Mouse (Mus musculus) brown adipose tissue, adult 24 weeks (tissue): ENCODE results near the gene Dhx58. TPM values are rescaled to one million over a fixed set of nuclear protein-coding genes. Genes with fewer than 3 reads are reported as not detected.

Source experiments
- H3K27ac ChIP-seq: fragments of 200-500 bp; replicated peaks from 2 replicates; pipeline ENCODE4 v1.5.1; 2012; ENCODE audit warnings: low read depth, mild to moderate bottlenecking, low read length
- H3K4me1 ChIP-seq: fragments of 200-500 bp; 2 replicates; pipeline ENCODE4 v1.6.1; 2012; ENCODE audit warnings: low read length, mixed read lengths; ENCODE audit not compliant: control insufficient read depth, insufficient read depth, insufficient read length
- H3K4me3 ChIP-seq: fragments of 200-500 bp; 2 replicates; pipeline ENCODE4 v1.5.1; 2012; ENCODE audit warnings: low read depth, mild to moderate bottlenecking, low read length, moderate library complexity; ENCODE audit not compliant: insufficient read depth
- polyA plus RNA-seq: library from polyadenylated mRNA; stranded (reverse); fragments of >200 nt; gene quantifications from 2 replicates; pipeline ENCODE4 v1.2.4, GENCODE M21; 2012; ENCODE audit not compliant: missing spikeins, insufficient read depth, insufficient read length

Gene Dhx58
- polyA plus RNA-seq, 1 experiment: 6.4 TPM

GRCm38 (mm10) chr11:100735134-100735865, 31.2 kb upstream of the Dhx58 start:
- Histone ChIP-seq H3K4me3 (peak overlapping the region; percentile 82), H3K4me1 (peaks cover 28% of the 10 kb centered on the region), H3K27ac (peak overlapping the region; percentile 57)

- Histone ChIP-seq H3K27ac (peak overlapping the region; percentile 85), H3K4me1 (peaks cover 43% of the 10 kb centered on the region), H3K4me3 (no peak overlapping the region)
Measured at GRCm38 (mm10) chr11:100730477-100731205, 26.6 kb upstream of the Dhx58 start.

- no peak overlapping the region for H3K4me3 ChIP-seq
- peak overlapping the region; percentile 77 for H3K27ac ChIP-seq
- H3K4me1 ChIP-seq: peaks cover 43% of the 10 kb centered on the region
Measured at GRCm38 (mm10) chr11:100729976-100730375, 25.9 kb upstream of the Dhx58 start.

- no peak overlapping the region for H3K4me3 ChIP-seq
Measured at GRCm38 (mm10) chr11:100728601-100729000, 24.5 kb upstream of the Dhx58 start.

GRCm38 (mm10) chr11:100727201-100727600, 23.1 kb upstream of the Dhx58 start:
- Histone ChIP-seq H3K27ac (peak overlapping the region; percentile 43), H3K4me1 (peaks cover 55% of the 10 kb centered on the region), H3K4me3 (no peak overlapping the region)

More at GRCm38 (mm10) chr11:100728601-100729000, 24.5 kb upstream of the Dhx58 start:
- Histone ChIP-seq H3K27ac (peak overlapping the region; percentile 77), H3K4me1 (peaks cover 51% of the 10 kb centered on the region)

- peaks cover 63% of the 10 kb centered on the region for H3K4me1 ChIP-seq
- peak overlapping the region; percentile 90 for H3K27ac ChIP-seq
- no peak overlapping the region for H3K4me3 ChIP-seq
Measured at GRCm38 (mm10) chr11:100724919-100725512, 20.9 kb upstream of the Dhx58 start.

GRCm38 (mm10) chr11:100722493-100723028, 18.5 kb upstream of the Dhx58 start:
- peak overlapping the region; percentile 78 for H3K27ac ChIP-seq
- H3K4me3 ChIP-seq: no peak overlapping the region
- peaks cover 58% of the 10 kb centered on the region for H3K4me1 ChIP-seq

GRCm38 (mm10) chr11:100721776-100722492, 17.9 kb upstream of the Dhx58 start:
- peak overlapping the region; percentile 78 for H3K27ac ChIP-seq
- H3K4me1 ChIP-seq: peaks cover 53% of the 10 kb centered on the region
- no peak overlapping the region for H3K4me3 ChIP-seq

GRCm38 (mm10) chr11:100721254-100721653, 17.2 kb upstream of the Dhx58 start:
- peaks cover 53% of the 10 kb centered on the region for H3K4me1 ChIP-seq
- no peak overlapping the region for H3K4me3 ChIP-seq

GRCm38 (mm10) chr11:100720345-100720744, 16.3 kb upstream of the Dhx58 start:
- peaks cover 51% of the 10 kb centered on the region for H3K4me1 ChIP-seq
- peak overlapping the region; percentile 79 for H3K27ac ChIP-seq
- peak overlapping the region; percentile 0; the same call in 1 of the 2 replicates for H3K4me3 ChIP-seq

More at GRCm38 (mm10) chr11:100721254-100721653, 17.2 kb upstream of the Dhx58 start:
- H3K27ac ChIP-seq: peak overlapping the region; percentile 79

- Histone ChIP-seq H3K4me3 (no peak overlapping the region), H3K27ac (peak overlapping the region; percentile 79), H3K4me1 (peaks cover 47% of the 10 kb centered on the region)
Measured at GRCm38 (mm10) chr11:100719893-100720292, 15.8 kb upstream of the Dhx58 start.

- Histone ChIP-seq H3K4me3 (no peak overlapping the region), H3K27ac (peak overlapping the region; percentile 79; the same call in 1 of the 2 replicates), H3K4me1 (peaks cover 41% of the 10 kb centered on the region)
Measured at GRCm38 (mm10) chr11:100719312-100719711, 15.2 kb upstream of the Dhx58 start.

GRCm38 (mm10) chr11:100718866-100719265, 14.8 kb upstream of the Dhx58 start:
- Histone ChIP-seq H3K4me3 (no peak overlapping the region), H3K27ac (peak overlapping the region; percentile 50; the same call in 1 of the 2 replicates), H3K4me1 (peaks cover 38% of the 10 kb centered on the region)

GRCm38 (mm10) chr11:100718462-100718861, 14.4 kb upstream of the Dhx58 start:
- H3K4me3 ChIP-seq: no peak overlapping the region
- peaks cover 38% of the 10 kb centered on the region for H3K4me1 ChIP-seq
- H3K27ac ChIP-seq: no peak overlapping the region
